Comparison of ENCODE assay signal across 31 mouse cellular contexts in genomic region chr9:89787532-89787931, GRCm38 (mm10). TPM values are rescaled to one million over a fixed set of nuclear protein-coding genes. Genes with fewer than 3 reads are reported as not detected.
DNase-seq lines count a peak whose midpoint lies in the region; ATAC-seq lines count a peak whose summit lies in the region.
"Had no signal": no experiment of that assay in that cellular context is flagged by ENCODE, and none has a peak within 500 bp of the region (broad histone marks: within the 10 kb centered on the region; RNA-seq: fewer than 3 reads in every experiment).

No protein-coding gene starts in this region.

- no peaks in the 10 kb centered on the region for H3K36me3 ChIP-seq in forebrain, embryonic 16.5 days (ENCODE audit: control insufficient read depth, insufficient read depth)
- H3K36me3 ChIP-seq in forebrain, embryonic 11.5 days (ENCODE audit: control insufficient read depth, insufficient read depth, low read length) = no peaks in the 10 kb centered on the region
- H3K36me3 ChIP-seq: G1E; heart, embryonic 13.5 days; hindbrain, embryonic 12.5 days; stomach, embryonic 15.5 days had no signal

- peak; percentile 54; the same call in 1 of the 2 replicates for ATAC-seq in forebrain, embryonic 16.5 days
- no peak for ATAC-seq in forebrain, embryonic 11.5 days (replicated peaks; ENCODE audit: low FRiP score)

- no peaks in the 10 kb centered on the region for H3K9me3 ChIP-seq in forebrain, embryonic 16.5 days (ENCODE audit: control insufficient read depth, low read length)
- no peaks in the 10 kb centered on the region for H3K9me3 ChIP-seq in forebrain, embryonic 11.5 days (ENCODE audit: control insufficient read depth, low read length)
- H3K9me3 ChIP-seq: heart, embryonic 13.5 days; hindbrain, embryonic 12.5 days; stomach, embryonic 15.5 days had no signal

- H3K4me3 ChIP-seq in forebrain, embryonic 16.5 days (replicated peaks; ENCODE audit: low read length) = no peak overlapping the region
- H3K4me3 ChIP-seq in forebrain, embryonic 11.5 days (ENCODE audit: low read depth, low read length) = no peak overlapping the region
- H3K4me3 ChIP-seq: heart, embryonic 13.5 days; hindbrain, embryonic 12.5 days; left cerebral cortex, adult 2 months; myocyte; stomach, embryonic 15.5 days had no signal

- DNase-seq in forebrain, embryonic 11.5 days (ENCODE audit: low spot score) = no peak
- DNase-seq in left cerebral cortex, postnatal 14 days (ENCODE audit: low spot score in 2 of 2) = peak; percentile 16 to 39
- DNase-seq in left cerebral cortex, adult 8-10 months (ENCODE audit: low spot score in 2 of 2) = no peak
- DNase-seq in right cerebral cortex, postnatal 14 days = peak; percentile 27
- no peak for DNase-seq in right cerebral cortex, adult 18-20 months
- no peak for DNase-seq in spleen, postnatal 10 days (ENCODE audit: low spot score in 2 of 2)
- DNase-seq in MN1 (ENCODE audit: low spot score) = no peak
- DNase-seq: adrenal gland, postnatal 10 days; cerebellum, adult 9-10 months; gastrocnemius, postnatal 14 days; heart, adult 18-20 months; heart, postnatal 14 days; kidney, adult 18-20 months; kidney, postnatal 4 days; lung, postnatal 4 days; right cerebral cortex, postnatal 25 days; thymus, postnatal 36 days had no signal

- intact Hi-C loops in left cerebral cortex, postnatal 14 days (cut with DNase I) = no loop called here

- H3K9ac ChIP-seq in forebrain, embryonic 16.5 days (replicated peaks; ENCODE audit: low read depth, low read length) = no peak overlapping the region
- no peak overlapping the region for H3K9ac ChIP-seq in forebrain, embryonic 11.5 days (ENCODE audit: low read length)
- H3K9ac ChIP-seq: heart, embryonic 13.5 days; hindbrain, embryonic 12.5 days; stomach, embryonic 15.5 days had no signal

- no peak overlapping the region for H3K27ac ChIP-seq in forebrain, embryonic 16.5 days (ENCODE audit: low read length)
- H3K27ac ChIP-seq in forebrain, embryonic 11.5 days (ENCODE audit: low read depth, low read length) = no peak overlapping the region
- H3K27ac ChIP-seq: heart, embryonic 13.5 days; hindbrain, embryonic 12.5 days; left cerebral cortex, adult 2 months; stomach, embryonic 15.5 days had no signal

- H3K4me2 ChIP-seq in forebrain, embryonic 16.5 days (ENCODE audit: low read length) = no peak overlapping the region
- H3K4me2 ChIP-seq in forebrain, embryonic 11.5 days (ENCODE audit: low read depth, low read length, severe bottlenecking) = no peak overlapping the region
- H3K4me2 ChIP-seq: heart, embryonic 13.5 days; hindbrain, embryonic 12.5 days; stomach, embryonic 15.5 days had no signal

- H3K4me1 ChIP-seq in forebrain, embryonic 16.5 days (replicated peaks; ENCODE audit: control insufficient read depth, insufficient read depth, low read length) = no peaks in the 10 kb centered on the region
- H3K4me1 ChIP-seq in forebrain, embryonic 11.5 days (replicated peaks; ENCODE audit: control insufficient read depth, insufficient read depth, low read length) = no peaks in the 10 kb centered on the region
- H3K4me1 ChIP-seq: heart, embryonic 13.5 days; hindbrain, embryonic 12.5 days; stomach, embryonic 15.5 days had no signal

- WGBS in forebrain, embryonic 16.5 days = 52% methylated on average over 4 of the region's 4 CpGs
- 50% methylated on average over 4 of the region's 4 CpGs for WGBS in forebrain, embryonic 11.5 days

- no peaks in the 10 kb centered on the region for H3K27me3 ChIP-seq in forebrain, embryonic 16.5 days (replicated peaks; ENCODE audit: control insufficient read depth, insufficient read depth, low read length)
- H3K27me3 ChIP-seq in forebrain, embryonic 11.5 days (ENCODE audit: control insufficient read depth, insufficient read depth, low read length) = no peaks in the 10 kb centered on the region
- H3K27me3 ChIP-seq: heart, embryonic 13.5 days; hindbrain, embryonic 12.5 days; stomach, embryonic 15.5 days had no signal

RNA-seq across cellular contexts. Expression of gene Ankrd34c, which starts 49.3 kb away (rescaled TPM):
- polyA plus RNA-seq in forebrain, embryonic 16.5 days (2015; fragmentation: Nextera tagmentation; extraction: Ambion mirVana) = 0.16 and 0.33 TPM in 2 replicates
- not detected in 2 replicates for polyA plus RNA-seq in forebrain, embryonic 11.5 days (2014; fragmentation: Nextera tagmentation; extraction: Ambion mirVana)
- total RNA-seq in left cerebral cortex, postnatal 14 days (2021) = 10 to 100 TPM in 1 of 2 experiments, 1 to 10 TPM in 1; 9.5 to 10.9 TPM
- 10 to 100 TPM; 10.1 to 15.8 (median 11.8) TPM for total RNA-seq in left cerebral cortex, adult 8-10 months (2022)
- total RNA-seq: adrenal gland, postnatal 10 days; gastrocnemius, postnatal 14 days; heart, adult 18-20 months; heart, postnatal 14 days; liver, adult 2 months; megakaryocyte-erythroid progenitor cell, adult 5-6 weeks had no signal
- polyA plus RNA-seq: embryonic facial prominence, embryonic 14.5 days; G1E; heart, embryonic 13.5 days; hindbrain, embryonic 12.5 days; kidney, embryonic 16.5 days; limb, embryonic 11.5 days; liver, adult 2 months; liver, embryonic 16.5 days; lung, embryonic 16.5 days; myocyte; stomach, embryonic 15.5 days had no signal

Comparison
In these comparisons a context has a peak if more than half of its experiments do, and no peak if none do; other contexts are left out.
1. DNase-seq: peak in left cerebral cortex, postnatal 14 days (2 of 2) and right cerebral cortex, postnatal 14 days (single experiment); none in forebrain, embryonic 11.5 days (single experiment), left cerebral cortex, adult 8-10 months (0 of 2), right cerebral cortex, adult 18-20 months (single experiment), spleen, postnatal 10 days (0 of 2) and MN1 (single experiment).